Mouse (Mus musculus): ENCODE measurements around the gene Sms. TPM values are rescaled to one million over a fixed set of nuclear protein-coding genes. Genes with fewer than 3 reads are reported as not detected.

The Sms gene
- polyA plus RNA-seq, 1 experiment from 2014 or later, result 28.8 TPM

GRCm38 (mm10) chrX:157415212-157415611 is 76.9 kb downstream of the Sms start, which contains the start of gene Phex:
Gene Phex, minus strand, starts transcription at chrX:157415312.
- H3K27me3 ChIP-seq (replicated peaks; ENCODE audit: control insufficient read depth, insufficient read depth, low read length), result no peaks in the 10 kb centered on the region
- no peak within 1 kb of the TSS for H3K9ac ChIP-seq (ENCODE audit: low read depth, low read length)
- H3K4me2 ChIP-seq (replicated peaks; ENCODE audit: low read depth), result no peak within 1 kb of the TSS
- no peaks in the 10 kb centered on the region for H3K9me3 ChIP-seq (ENCODE audit: control insufficient read depth)
- no peak within 1 kb of the TSS for H3K4me3 ChIP-seq (ENCODE audit: low read depth, low read length)
- ATAC-seq, result no peak
- H3K36me3 ChIP-seq (ENCODE audit: control insufficient read depth, insufficient read depth), result no peaks in the 10 kb centered on the region
- H3K27ac ChIP-seq (ENCODE audit: low read depth, low read length), result no peak within 1 kb of the TSS
- 65% methylated on average over 5 of the region's 5 CpGs for WGBS
- no peak for TF ChIP-seq CTCF (IDR thresholded peaks at IDR 0.05; ENCODE audit: low read depth)
- H3K4me1 ChIP-seq (replicated peaks; ENCODE audit: control insufficient read depth, insufficient read depth, low read length), result no peaks in the 10 kb centered on the region

- ATAC-seq, result no peak
- Histone ChIP-seq H3K27me3 (replicated peaks; ENCODE audit: control insufficient read depth, insufficient read depth, low read length) (no peaks in the 10 kb centered on the region), H3K4me2 (replicated peaks; ENCODE audit: low read depth) (no peak overlapping the region), H3K4me3 (ENCODE audit: low read depth, low read length) (no peak overlapping the region), H3K9me3 (ENCODE audit: control insufficient read depth) (no peaks in the 10 kb centered on the region), H3K36me3 (ENCODE audit: control insufficient read depth, insufficient read depth) (no peaks in the 10 kb centered on the region), H3K4me1 (replicated peaks; ENCODE audit: control insufficient read depth, insufficient read depth, low read length) (no peaks in the 10 kb centered on the region), H3K27ac (ENCODE audit: low read depth, low read length) (no peak overlapping the region), H3K9ac (ENCODE audit: low read depth, low read length) (no peak overlapping the region)
- WGBS, result 73% methylated on average over 6 of the region's 6 CpGs
- no peak for TF ChIP-seq CTCF (IDR thresholded peaks at IDR 0.05; ENCODE audit: low read depth)
These were observed 87.2 kb downstream of the Sms start for GRCm38 (mm10) chrX:157404919-157405318.

Other genes starting within 250 kb of the Sms start
- not detected in 2 replicates for gene Phex, start 77.0 kb downstream of the Sms start, polyA plus RNA-seq (2015; fragmentation: Nextera tagmentation; extraction: Ambion mirVana)
- gene Yy2, start 76.7 kb upstream of the Sms start, polyA plus RNA-seq (2015; fragmentation: Nextera tagmentation; extraction: Ambion mirVana), result 0.78 and 1.2 TPM in 2 replicates
- 8.5 and 9.2 TPM in 2 replicates for gene Mbtps2, start 106.4 kb upstream of the Sms start, polyA plus RNA-seq (2015; fragmentation: Nextera tagmentation; extraction: Ambion mirVana)
- gene Smpx, start 206.6 kb upstream of the Sms start, polyA plus RNA-seq (2015; fragmentation: Nextera tagmentation; extraction: Ambion mirVana), result 4.1 and 5.1 TPM in 2 replicates

All from intestine, postnatal 0 days (tissue).